Mouse (Mus musculus) neural tube, postnatal 0 days (tissue): ENCODE results near the gene Mvd. TPM values are rescaled to one million over a fixed set of nuclear protein-coding genes. Genes with fewer than 3 reads are reported as not detected.

Experiments used
- microRNA-seq: library from miRNA; unstranded; fragments of <30 nt; microRNA quantifications from one replicate; pipeline ENCODE4, GENCODE M21; 2016
- polyA plus RNA-seq: library from polyadenylated mRNA; unstranded; fragments of >200 nt; fragmentation: Nextera tagmentation; extraction: Ambion mirVana; gene quantifications from 2 replicates; pipeline ENCODE4 v1.2.1, GENCODE M21; 2015

The Mvd gene
- polyA plus RNA-seq, result 67.8 and 69.0 TPM in 2 replicates

DNA sequence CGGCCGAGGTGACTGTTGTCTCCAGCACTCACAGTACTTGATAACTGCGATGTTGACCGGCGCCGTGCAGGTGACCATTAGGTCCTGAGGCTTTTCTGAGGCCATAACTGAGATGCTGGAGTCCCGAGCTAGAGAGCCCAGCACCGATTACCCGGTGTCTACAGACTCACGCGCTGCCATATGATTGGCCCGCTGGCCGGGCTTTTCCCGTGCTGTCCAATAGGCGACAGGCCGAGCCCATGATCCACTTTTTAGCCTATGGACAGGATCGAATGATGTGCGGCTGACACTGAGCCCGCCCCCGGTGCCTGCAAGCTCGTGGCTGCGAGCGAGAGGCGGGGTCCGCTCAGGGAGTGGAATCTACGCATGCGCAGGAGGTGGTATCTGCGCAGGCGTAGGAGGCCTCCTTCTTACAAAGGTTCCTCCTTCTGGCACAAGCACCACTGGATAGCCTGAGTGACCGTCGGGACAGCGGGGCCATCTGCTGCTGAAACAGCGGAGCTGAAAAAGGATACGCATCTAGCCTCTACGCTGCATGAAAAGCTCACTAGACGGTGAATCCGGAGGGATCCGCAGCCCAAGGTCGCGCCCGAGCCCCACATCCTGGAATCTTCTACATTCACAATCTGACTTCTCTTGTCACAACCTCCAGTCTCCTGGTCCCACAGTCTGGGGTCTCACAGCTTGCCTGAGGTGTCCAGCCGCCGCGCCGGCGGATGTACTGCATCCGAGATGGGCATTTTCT lies at the start of gene Mvd:
TSS of gene Mvd (minus strand) at position 161 of the 745 bp plus-strand sequence.

DNA sequence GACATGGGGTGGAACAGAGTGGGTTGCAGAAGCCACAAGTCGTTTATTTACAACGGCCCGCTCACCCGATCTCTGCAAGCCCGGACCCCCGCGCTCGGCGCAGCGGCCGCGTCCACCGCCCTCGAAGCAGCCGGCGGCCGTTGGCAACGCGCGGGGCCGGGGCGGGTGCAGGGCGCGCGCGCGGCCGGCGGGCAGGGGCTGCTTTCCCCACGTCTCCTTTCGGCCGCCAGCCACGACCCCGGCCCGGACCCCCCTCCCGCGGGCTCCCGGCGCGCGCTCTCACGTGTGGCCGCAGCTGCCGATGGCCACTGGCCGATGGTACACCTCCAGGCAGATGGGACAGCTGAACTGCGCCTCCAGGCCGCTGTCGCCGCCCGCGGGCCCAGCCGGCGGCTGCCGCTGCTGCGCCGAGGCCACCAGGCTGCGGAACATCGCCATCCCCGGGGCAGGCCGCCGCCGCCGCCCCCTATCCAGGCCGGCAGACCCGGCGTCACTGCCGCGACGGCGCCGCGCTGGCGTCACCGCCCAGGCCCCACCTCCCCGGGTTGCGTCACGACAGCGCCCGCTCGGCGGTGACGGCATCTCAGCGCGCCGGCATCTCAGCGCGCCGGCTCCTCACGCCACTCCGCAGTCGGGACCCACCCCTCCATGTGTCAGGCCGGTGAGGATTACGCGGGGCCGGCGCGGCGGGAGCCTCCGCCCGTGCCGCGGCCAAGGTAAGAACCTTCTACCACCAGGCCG lies 32.5 kb upstream of the Mvd start, which contains the start of the genes Rnf166 and Ctu2:
TSS of gene Rnf166 (minus strand) at position 485 of the 741 bp plus-strand sequence.
TSS of gene Ctu2 (plus strand) at position 564 of the 741 bp plus-strand sequence.

DNA sequence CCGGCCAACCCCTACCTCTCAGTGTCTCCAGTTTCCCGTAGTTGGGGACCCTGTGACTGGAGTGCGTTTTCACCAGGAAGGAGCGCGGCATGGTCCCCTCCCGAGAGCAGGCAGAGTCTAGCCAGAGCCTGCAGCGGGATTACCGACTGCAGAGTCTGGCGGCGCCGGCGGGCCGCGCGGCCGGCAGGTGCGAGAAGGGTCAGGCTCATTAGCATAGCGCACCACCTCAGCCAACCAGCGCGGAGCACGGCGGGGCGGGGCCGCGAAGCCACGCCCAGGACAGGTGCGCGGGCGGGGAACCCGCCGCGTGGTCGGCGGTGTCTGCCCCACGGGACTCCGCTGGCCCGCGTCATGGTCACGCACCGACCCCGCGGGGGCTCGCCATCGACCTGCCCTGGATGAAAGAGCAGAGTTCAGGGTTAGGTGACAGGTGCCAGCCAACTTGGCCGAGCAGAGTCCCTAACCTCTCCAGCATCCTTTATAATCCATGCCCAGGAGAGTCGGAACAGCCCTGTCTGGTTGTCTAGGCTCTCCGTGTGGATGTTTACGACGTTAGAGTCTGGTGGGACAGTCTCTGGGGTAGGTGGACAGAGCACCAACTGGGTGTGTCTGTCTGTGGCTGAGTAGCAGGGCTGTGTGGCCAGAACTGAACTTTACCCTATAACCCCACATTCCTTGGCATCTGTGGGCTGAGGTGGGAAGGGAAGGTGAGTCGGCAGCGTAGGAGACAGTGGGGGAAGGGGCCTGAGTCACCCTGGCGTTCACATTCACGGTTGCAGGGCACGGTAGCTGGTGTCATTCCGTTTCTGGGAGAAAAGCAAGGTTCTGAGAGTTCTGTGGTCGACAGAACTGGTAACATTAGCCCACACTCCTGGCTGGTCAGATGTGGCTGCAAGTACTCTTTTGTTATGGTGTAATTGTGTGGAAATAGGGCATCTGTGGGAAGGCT lies 17.6 kb upstream of the Mvd start, which contains the start of gene Snai3:
TSS of gene Snai3 (minus strand) at position 210 of the 949 bp plus-strand sequence.

GRCm38 (mm10) chr8:122432443-122433268 lies 10.6 kb downstream of the Mvd start, which contains the start of gene Cyba:
Cyba (minus strand) TSS chr8:122432930.

GRCm38 (mm10) chr8:122421376-122422070 lies 21.7 kb downstream of the Mvd start, which contains the start of gene Il17c:
Il17c (plus strand) TSS chr8:122422020.

Small RNAs within 50 kb of the gene (microRNA-seq; reads per million reads assigned to microRNA genes)
- gene Gm24366, result not detected

Other genes starting within 250 kb of the Mvd start
- gene Zfpm1, start 161.3 kb downstream of the Mvd start, polyA plus RNA-seq, result 1.6 and 2.1 TPM in 2 replicates
- gene Trhr2, start 82.7 kb downstream of the Mvd start, polyA plus RNA-seq, result 0.48 and 0.51 TPM in 2 replicates
- 21.4 and 22.8 TPM in 2 replicates for gene Zc3h18, start 66.8 kb downstream of the Mvd start, polyA plus RNA-seq
- gene Il17c, start 21.4 kb downstream of the Mvd start, polyA plus RNA-seq, result 0.22 TPM in 1 of 2 replicates, not detected in the other
- 57.8 and 77.0 TPM in 2 replicates for gene Cyba, start 10.5 kb downstream of the Mvd start, polyA plus RNA-seq
- not detected in 2 replicates for gene Snai3, start 17.3 kb upstream of the Mvd start, polyA plus RNA-seq
- 28.1 and 29.9 TPM in 2 replicates for gene Rnf166, start 32.6 kb upstream of the Mvd start, polyA plus RNA-seq
- 84.8 and 91.5 TPM in 2 replicates for gene Ctu2, start 32.7 kb upstream of the Mvd start, polyA plus RNA-seq
- 1.5 and 2.1 TPM in 2 replicates for gene Piezo1, start 107.9 kb upstream of the Mvd start, polyA plus RNA-seq
- 7.2 and 7.4 TPM in 2 replicates for gene Cdt1, start 124.6 kb upstream of the Mvd start, polyA plus RNA-seq
- gene Aprt, start 133.5 kb upstream of the Mvd start, polyA plus RNA-seq, result 199 and 204 TPM in 2 replicates
- gene Galns, start 168.0 kb upstream of the Mvd start, polyA plus RNA-seq, result 8.8 and 8.9 TPM in 2 replicates
- gene Trappc2l, start 168.2 kb upstream of the Mvd start, polyA plus RNA-seq, result 125 and 146 TPM in 2 replicates
- not detected in 2 replicates for gene Pabpn1l, start 179.3 kb upstream of the Mvd start, polyA plus RNA-seq